Mouse (Mus musculus) spleen, postnatal 4 days (tissue): Measurements from ENCODE around the gene Fat3.

Source experiments
- DNase-seq, 2 experiments: peaks; one replicate each; pipeline ENCODE4 v3.0.0; 2022; ENCODE audit warnings: low spot score in 2 of 2

Fat3 gene

DNA sequence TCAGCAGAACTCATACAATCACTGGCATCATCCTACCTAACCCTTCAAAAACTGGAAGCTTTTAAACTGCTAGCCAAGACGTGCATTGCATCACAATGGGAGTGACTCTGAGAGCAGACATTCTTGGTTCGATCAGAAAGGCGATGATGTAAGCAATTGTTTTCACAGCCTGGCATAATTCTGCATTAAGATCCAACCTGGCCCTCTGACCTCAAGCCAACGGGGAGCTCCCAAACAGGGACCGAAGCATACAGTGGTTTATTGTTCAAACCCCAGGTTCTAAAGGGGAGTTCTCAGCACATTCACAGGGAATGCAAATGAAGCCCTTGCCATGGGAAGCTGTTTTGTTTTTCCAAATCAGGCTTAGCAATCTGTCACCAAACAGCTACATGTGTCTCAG, 63.3 kb downstream of the Fat3 start:
- no peak for DNase-seq

DNA sequence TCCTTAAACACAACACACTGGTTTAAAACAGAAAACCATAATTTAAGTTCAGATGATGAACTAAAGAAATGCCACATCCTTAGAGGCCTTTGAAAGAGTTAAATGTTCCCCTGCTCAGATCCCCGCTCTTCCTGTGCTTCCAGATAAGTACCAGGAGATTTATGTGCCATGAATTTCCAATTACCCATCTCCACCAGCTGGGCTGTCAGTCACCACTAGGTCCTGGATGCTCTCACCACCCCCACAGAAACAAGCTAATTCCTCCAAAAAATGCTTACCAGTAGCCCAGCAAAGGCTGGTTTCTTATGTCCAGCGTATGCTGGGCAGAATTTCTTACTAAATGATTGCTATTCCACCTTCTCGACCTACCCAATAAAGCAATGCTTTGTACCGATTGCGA, 72.5 kb downstream of the Fat3 start:
- no peak for DNase-seq

DNA sequence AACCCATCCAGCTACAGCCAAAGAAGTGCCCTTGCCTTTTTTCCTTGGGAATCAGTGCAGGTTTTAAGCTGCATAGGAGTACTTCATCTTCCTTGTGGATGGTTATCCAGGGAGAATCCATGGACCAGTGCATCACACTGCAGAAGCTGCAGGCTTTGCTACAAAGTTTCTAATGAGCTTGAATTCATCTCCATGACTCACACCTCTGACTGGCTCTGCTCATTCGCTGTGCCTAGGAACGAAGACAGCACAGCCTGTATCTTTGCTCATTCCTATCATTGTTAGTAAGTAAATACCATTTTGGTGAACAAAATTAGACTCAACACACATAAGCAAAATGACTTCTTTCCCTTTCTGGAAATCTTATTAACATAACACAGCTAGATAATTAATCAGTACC, 78.4 kb downstream of the Fat3 start:
- DNase-seq, result no peak

- DNase-seq, result no peak
These were observed 98.3 kb downstream of the Fat3 start for GRCm38 (mm10) chr9:16402815-16403214.

DNA sequence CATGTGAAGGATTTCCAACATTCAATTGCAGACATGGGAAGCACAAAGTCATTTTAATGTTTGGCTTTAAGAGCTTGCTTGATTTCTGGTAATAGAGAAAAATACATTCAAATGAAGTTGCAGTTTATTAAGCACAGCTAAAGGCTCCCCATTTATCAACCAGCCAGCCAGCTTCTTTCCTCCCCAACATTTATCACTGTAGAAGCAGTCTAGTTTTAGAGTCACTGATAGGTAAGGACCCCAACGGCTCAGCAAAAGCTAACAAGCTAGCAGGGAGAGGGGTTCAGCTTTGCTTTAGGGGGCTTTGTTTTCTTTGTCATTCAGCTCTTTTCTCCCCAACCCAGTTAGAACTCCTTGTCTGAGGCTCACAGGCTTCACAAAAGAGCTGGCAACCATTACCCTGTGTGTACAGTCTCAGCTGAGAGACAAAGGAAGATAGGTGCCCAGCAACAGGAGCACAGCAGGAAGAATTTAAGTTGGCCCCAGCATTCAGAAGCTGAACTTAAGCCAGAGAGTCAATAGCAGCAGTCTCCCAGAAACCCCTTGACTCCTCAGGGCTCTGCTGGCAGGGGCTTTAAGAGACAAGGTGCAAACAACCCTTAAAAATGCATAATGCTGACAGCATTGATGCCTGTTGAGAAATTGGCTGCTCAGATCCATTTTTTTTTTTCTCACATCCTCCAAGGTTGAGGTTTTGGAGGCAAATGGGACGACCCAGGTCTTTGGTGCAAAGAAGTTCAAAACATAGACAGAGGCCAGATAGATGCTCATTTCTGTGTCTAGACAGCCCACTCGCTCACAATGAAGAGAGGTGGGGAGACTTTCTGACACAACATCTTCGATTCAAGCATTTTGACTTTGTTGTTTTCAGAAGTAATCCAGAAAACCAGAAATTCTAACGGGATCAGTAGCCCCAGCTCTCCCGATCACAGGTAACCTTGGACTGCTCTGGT, 102.1 kb downstream of the Fat3 start:
- no peak for DNase-seq

- DNase-seq, result no peak
These were observed 111.9 kb downstream of the Fat3 start for GRCm38 (mm10) chr9:16389141-16389540.

DNA sequence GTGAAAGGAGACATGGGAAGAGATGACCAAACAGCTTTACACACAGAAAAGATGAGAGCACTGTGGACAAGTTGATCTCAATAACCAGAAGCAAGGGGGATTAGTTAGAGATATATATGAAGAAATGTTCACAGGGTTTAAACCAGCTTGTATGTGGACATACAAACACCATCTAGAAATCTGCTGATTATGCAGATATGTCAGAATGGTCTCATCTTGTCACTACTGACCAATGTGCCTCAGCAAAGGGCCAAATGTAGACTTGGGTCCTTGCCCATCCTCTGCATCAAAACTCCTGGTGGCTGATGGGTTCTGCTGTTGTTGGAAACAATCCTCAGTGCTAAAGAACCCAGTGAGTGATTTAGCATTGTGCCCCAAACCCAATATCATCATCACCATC, 113.6 kb downstream of the Fat3 start:
- DNase-seq, result no peak

DNA sequence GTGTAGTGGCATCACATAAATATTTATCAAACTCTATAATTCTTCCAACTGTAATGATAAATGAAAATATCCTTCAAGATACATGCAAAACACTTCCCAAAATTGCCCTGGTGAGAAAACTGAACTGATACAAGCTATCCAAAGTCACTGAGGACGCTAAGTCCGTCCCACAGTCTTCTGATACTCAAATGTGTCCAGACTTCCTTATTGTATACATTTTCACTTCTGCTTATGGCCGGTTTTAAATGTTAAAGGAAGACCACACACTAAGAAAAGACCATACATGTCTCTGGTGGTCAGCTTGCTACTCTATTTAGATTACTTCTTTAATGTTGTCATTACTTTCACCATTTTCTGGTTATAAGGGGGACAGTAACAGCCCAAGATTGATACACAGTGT, 137.4 kb downstream of the Fat3 start:
- DNase-seq, result no peak

GRCm38 (mm10) chr9:16361811-16362210, 139.3 kb downstream of the Fat3 start:
- DNase-seq, result no peak

- no peak for DNase-seq
These were observed 144.4 kb downstream of the Fat3 start for GRCm38 (mm10) chr9:16356636-16357035.

- DNase-seq, result no peak
These were observed 146.2 kb downstream of the Fat3 start for GRCm38 (mm10) chr9:16354906-16355305.

- DNase-seq, result no peak
These were observed 147.9 kb downstream of the Fat3 start for GRCm38 (mm10) chr9:16353049-16353724.

GRCm38 (mm10) chr9:16352486-16353048, 148.5 kb downstream of the Fat3 start:
- no peak for DNase-seq

DNA sequence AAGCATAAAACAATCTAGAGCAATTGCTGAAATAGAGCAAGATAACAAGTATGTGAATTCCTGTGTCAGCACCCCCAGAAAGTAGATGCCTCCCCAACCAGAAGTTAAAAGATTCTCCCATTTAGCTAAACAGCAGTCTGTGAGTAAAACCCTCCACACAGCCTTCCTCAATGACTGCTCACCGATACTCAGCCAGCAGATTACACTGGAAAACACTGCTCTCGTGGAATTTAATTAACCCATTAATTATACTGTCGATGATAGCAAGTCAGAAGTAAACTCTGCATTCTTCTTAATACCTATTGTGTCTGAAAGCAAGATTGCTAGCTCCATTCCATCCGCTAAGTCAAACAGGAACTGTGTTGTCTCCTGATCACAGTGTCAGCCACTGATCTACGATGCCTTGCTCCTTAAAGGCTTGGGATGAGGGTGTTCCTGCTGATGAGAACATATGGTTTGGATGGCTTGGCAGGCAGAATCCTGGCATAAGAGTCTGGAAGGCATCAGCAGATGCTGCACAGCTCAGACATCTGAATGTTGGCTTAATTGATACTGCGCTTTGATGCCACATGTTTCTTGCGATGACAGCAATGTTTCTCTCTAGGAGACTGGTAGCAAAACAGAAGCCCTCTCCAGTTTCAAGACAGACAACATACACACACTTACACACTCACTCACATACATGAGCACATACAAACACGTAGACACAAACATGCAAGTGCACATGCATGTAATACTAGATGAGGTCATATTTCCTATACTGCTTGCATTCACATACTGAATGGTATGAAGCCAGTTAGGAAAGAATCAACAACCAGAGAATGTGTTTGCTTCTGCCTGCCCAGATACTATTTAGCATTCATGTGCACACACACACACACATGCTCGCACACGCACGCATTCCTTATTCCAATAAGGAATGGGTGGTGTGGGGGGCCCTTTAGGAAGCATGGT, 155.9 kb downstream of the Fat3 start:
- no peak for DNase-seq

- no peak for DNase-seq
These were observed 157.9 kb downstream of the Fat3 start for GRCm38 (mm10) chr9:16343191-16343590.

DNA sequence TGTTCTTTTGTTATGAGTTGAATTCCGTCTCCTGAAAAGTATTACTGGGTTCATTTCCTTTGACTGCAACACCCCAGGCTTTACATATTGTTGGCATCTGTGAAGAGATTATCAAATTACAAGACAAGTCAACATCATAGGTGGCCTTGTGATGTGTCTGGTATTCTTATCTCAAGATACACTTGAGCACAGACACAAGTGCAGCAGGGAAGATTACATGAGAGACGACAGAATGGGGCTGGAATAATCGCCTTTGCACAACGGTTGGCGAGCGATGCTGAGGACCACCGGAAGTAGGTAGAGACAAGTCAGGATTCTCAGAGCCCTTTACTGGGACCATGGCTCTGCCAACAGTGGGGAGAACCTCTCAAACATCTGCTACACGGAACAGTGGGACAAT, 158.5 kb downstream of the Fat3 start:
- DNase-seq, result no peak

DNA sequence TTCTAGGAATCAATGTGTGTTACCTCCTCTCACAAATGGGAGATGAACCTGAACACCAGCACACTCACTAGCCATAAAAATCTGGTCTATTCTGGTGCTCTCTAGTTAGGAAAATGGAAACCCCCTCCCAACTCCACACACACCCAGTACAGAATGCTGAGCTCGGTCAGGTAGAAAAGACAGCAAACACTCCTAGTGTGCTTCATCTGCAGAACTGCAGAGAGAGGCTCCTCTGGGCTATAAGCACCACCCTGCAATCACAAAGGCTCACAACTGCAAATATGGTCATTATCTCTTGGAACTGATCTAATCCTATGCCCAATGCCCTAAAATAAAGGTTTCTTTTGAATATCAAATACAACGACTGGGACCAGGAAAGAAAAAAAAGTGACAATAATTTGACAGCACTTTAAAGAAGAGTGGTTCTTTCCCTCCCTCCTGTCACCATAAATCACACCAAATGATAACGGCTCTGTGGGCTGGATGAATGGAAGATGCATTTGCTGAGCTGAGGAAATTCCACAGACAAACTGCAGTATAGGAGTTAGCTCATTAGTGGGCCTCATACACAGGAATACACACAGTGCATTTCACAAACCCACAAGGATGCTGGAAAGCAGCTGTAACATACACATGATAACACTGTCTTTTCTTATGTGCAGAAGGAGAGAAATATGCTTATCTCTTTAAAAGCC, 170.6 kb downstream of the Fat3 start:
- DNase-seq, result no peak

- DNase-seq, result no peak
These were observed 182.1 kb downstream of the Fat3 start for GRCm38 (mm10) chr9:16318957-16319356.

- DNase-seq, result no peak
These were observed 188.4 kb downstream of the Fat3 start for GRCm38 (mm10) chr9:16312599-16313197.
